ENCODE assay signal across 22 mouse cellular contexts in genomic region chr3:107812341-107812740, GRCm38 (mm10). TPM values are rescaled to one million over a fixed set of nuclear protein-coding genes. Genes with fewer than 3 reads are reported as not detected.
DNase-seq lines count a peak whose midpoint lies in the region; ATAC-seq and TF ChIP-seq lines count a peak whose summit lies in the region.
"Had no signal": no experiment of that assay in that cellular context is flagged by ENCODE, and none has a peak within 500 bp of the region (broad histone marks: within the 10 kb centered on the region; RNA-seq: fewer than 3 reads in every experiment).

No protein-coding gene starts in this region.

- no peak overlapping the region for H3K4me2 ChIP-seq in liver, postnatal 0 days (ENCODE audit: low read depth, low read length)
- no peak overlapping the region for H3K4me2 ChIP-seq in midbrain, embryonic 15.5 days
- H3K4me2 ChIP-seq: embryonic facial prominence, embryonic 12.5 days; forebrain, embryonic 13.5 days; heart, embryonic 15.5 days had no signal

- H3K27me3 ChIP-seq in liver, postnatal 0 days (ENCODE audit: insufficient read depth, low read length) = no peaks in the 10 kb centered on the region
- no peaks in the 10 kb centered on the region for H3K27me3 ChIP-seq in midbrain, embryonic 15.5 days (replicated peaks)
- H3K27me3 ChIP-seq: embryonic facial prominence, embryonic 12.5 days; forebrain, embryonic 13.5 days; heart, embryonic 15.5 days had no signal

- H3K4me3 ChIP-seq in liver, postnatal 0 days (ENCODE audit: low read depth, low read length) = no peak overlapping the region
- peak overlapping the region; percentile 3 to 50; a peak in 3 of 4 replicates for H3K4me3 ChIP-seq in ES-E14 (ENCODE audit: insufficient read depth in 1 of 2, low read depth in 1 of 2, low read length in 2 of 2, poor library complexity in 1 of 2, severe bottlenecking in 1 of 2)
- no peak overlapping the region for H3K4me3 ChIP-seq in bone marrow, adult 2 months (replicated peaks; ENCODE audit: control insufficient read depth, low read depth, low read length)
- H3K4me3 ChIP-seq in midbrain, embryonic 15.5 days = no peak overlapping the region
- H3K4me3 ChIP-seq: embryonic facial prominence, embryonic 12.5 days; forebrain, embryonic 13.5 days; gastrocnemius, adult 2 months; heart, embryonic 15.5 days had no signal

- DNase-seq in liver, postnatal 0 days = no peak
- no peak for DNase-seq in liver
- DNase-seq in ES-E14 (ENCODE audit: low read depth, low spot score) = no peak
- no peak for DNase-seq in lung, adult 18-20 months
- DNase-seq in cerebellum, adult 8-10 months = no peak
- DNase-seq: adrenal gland, adult 8-10 months; adrenal gland, postnatal 36 days; cerebellum, adult 11 months; cerebellum, adult 9-10 months; cerebellum, postnatal 25 days; forebrain, postnatal 0 days; gastrocnemius, adult 2 months; gastrocnemius, postnatal 25 days; heart, postnatal 14 days had no signal

- H3K4me1 ChIP-seq in liver, postnatal 0 days (ENCODE audit: insufficient read depth) = 0 out of 2 replicates have a peak, but pooled peaks cover 4% of the 10 kb centered on the region
- H3K4me1 ChIP-seq in ES-E14 (ENCODE audit: control insufficient read depth in 2 of 2, insufficient read depth in 2 of 2, low read length in 2 of 2, poor library complexity in 1 of 2) = peaks cover 0 to 2% of the 10 kb centered on the region in 2 experiments; a peak in 1 of 4 replicates
- peaks cover 5% of the 10 kb centered on the region; the same call in 1 of the 2 replicates for H3K4me1 ChIP-seq in bone marrow, adult 2 months (ENCODE audit: control insufficient read depth, insufficient read depth, low read length)
- H3K4me1 ChIP-seq in midbrain, embryonic 15.5 days = peaks cover 9% of the 10 kb centered on the region

- TF ChIP-seq POLR2A in bone marrow, adult 2 months (IDR thresholded peaks at IDR 0.05; ENCODE audit: borderline replicate concordance, control insufficient read depth, low read depth, low read length) = no peak

- in situ Hi-C loops in ES-E14 (cut with MboI; ENCODE audit: low sequenced_read_pairs in 2 of 2, unreplicated experiment in 2 of 2) = no loop called here

- no peaks in the 10 kb centered on the region for H3K36me3 ChIP-seq in liver, postnatal 0 days (replicated peaks; ENCODE audit: insufficient read depth, low read length)
- H3K36me3 ChIP-seq in ES-E14 (ENCODE audit: control insufficient read depth, insufficient read depth, low read length, poor library complexity, severe bottlenecking) = no peaks in the 10 kb centered on the region
- no peaks in the 10 kb centered on the region for H3K36me3 ChIP-seq in midbrain, embryonic 15.5 days (replicated peaks)
- H3K36me3 ChIP-seq: embryonic facial prominence, embryonic 12.5 days; heart, embryonic 15.5 days had no signal

- H3K9ac ChIP-seq in liver, postnatal 0 days (replicated peaks) = no peak overlapping the region
- H3K9ac ChIP-seq in ES-E14 (ENCODE audit: insufficient read depth, low read depth, low read length, poor library complexity, severe bottlenecking) = no peak overlapping the region
- H3K9ac ChIP-seq in midbrain, embryonic 15.5 days = no peak overlapping the region
- H3K9ac ChIP-seq: embryonic facial prominence, embryonic 12.5 days; forebrain, embryonic 13.5 days; forebrain, postnatal 0 days; heart, embryonic 15.5 days had no signal

- no peak for TF ChIP-seq EP300 in liver, postnatal 0 days (IDR thresholded peaks at IDR 0.05; ENCODE audit: low read depth)

- 76% methylated on average over 4 of the region's 4 CpGs for WGBS in liver, postnatal 0 days (ENCODE audit: insufficient replicate concordance)
- WGBS in bone marrow, adult 2 months = 80% methylated on average over 4 of the region's 4 CpGs
- WGBS in midbrain, embryonic 15.5 days = 96% methylated on average over 4 of the region's 4 CpGs

- TF ChIP-seq CTCF in liver, postnatal 0 days (IDR thresholded peaks at IDR 0.05; ENCODE audit: low read depth) = peak; percentile 21; the same call in 1 of the 2 replicates
- TF ChIP-seq CTCF in bone marrow, adult 2 months (IDR thresholded peaks at IDR 0.05; ENCODE audit: control insufficient read depth, insufficient read depth, low read length) = no peak

- H3K27ac ChIP-seq in liver, postnatal 0 days (ENCODE audit: low read depth) = no peak overlapping the region
- no peak overlapping the region for H3K27ac ChIP-seq in ES-E14 (ENCODE audit: insufficient read depth, low read depth, low read length, poor library complexity, severe bottlenecking)
- H3K27ac ChIP-seq in bone marrow, adult 2 months (ENCODE audit: control insufficient read depth, insufficient read depth, low read depth, low read length, poor library complexity) = peak overlapping the region; percentile 42
- no peak overlapping the region for H3K27ac ChIP-seq in midbrain, embryonic 15.5 days
- H3K27ac ChIP-seq: embryonic facial prominence, embryonic 12.5 days; forebrain, embryonic 13.5 days; gastrocnemius, adult 2 months; heart, embryonic 15.5 days had no signal

- no peak for ATAC-seq in liver, postnatal 0 days
- peak; percentile 60 for ATAC-seq in megakaryocyte progenitor cell, adult 5-6 weeks (replicated peaks; ENCODE audit: poor library complexity)
- no peak for ATAC-seq in midbrain, embryonic 15.5 days (replicated peaks)
- ATAC-seq: forebrain, embryonic 13.5 days; forebrain, postnatal 0 days; hindbrain, embryonic 16.5 days; inflammation-experienced regulatory T-cells, adult 6 months had no signal

- H3K9me3 ChIP-seq in liver, postnatal 0 days (ENCODE audit: low read length) = no peaks in the 10 kb centered on the region
- H3K9me3 ChIP-seq in ES-E14 (ENCODE audit: control insufficient read depth, insufficient read depth, low read depth, low read length) = no peaks in the 10 kb centered on the region
- no peaks in the 10 kb centered on the region for H3K9me3 ChIP-seq in midbrain, embryonic 15.5 days
- H3K9me3 ChIP-seq: embryonic facial prominence, embryonic 12.5 days; forebrain, embryonic 13.5 days; heart, embryonic 15.5 days had no signal

TF ChIP-seq in ES-E14, 5 proteins besides CTCF, POLR2A, EP300 and RAD21:
- no peak for TF ChIP-seq CHD2 (IDR thresholded peaks at IDR 0.05; ENCODE audit: low read depth, low read length)
- no peak for TF ChIP-seq ZNF384 (IDR thresholded peaks at IDR 0.05; ENCODE audit: low read depth, low read length)
- TF ChIP-seq MAFK (IDR thresholded peaks at IDR 0.05; ENCODE audit: insufficient read depth, low read depth, low read length) = no peak
- TF ChIP-seq HCFC1 (IDR thresholded peaks at IDR 0.05; ENCODE audit: borderline replicate concordance, insufficient read depth, low read length) = no peak
- no peak for TF ChIP-seq ZC3H11A (IDR thresholded peaks at IDR 0.05; ENCODE audit: borderline replicate concordance, low read depth, low read length)

RNA-seq across cellular contexts. Expression of gene Csf1, which starts 52.1 kb away (rescaled TPM):
- polyA plus RNA-seq in liver, postnatal 0 days (2015; fragmentation: Nextera tagmentation; extraction: Ambion mirVana) = 6.6 and 7.2 TPM in 2 replicates
- total RNA-seq in ES-E14 (2012; rRNA removed) = 13.1 and 34.0 TPM in 2 replicates
- 7.9 and 21.8 TPM in 2 replicates for polyA plus RNA-seq in bone marrow, adult 2 months (2011; ENCODE audit: insufficient read depth, insufficient read length, low replicate concordance, missing spikeins)
- 2.2 and 4.8 TPM in 2 replicates for total RNA-seq in megakaryocyte progenitor cell, adult 5-6 weeks (2015)
- 1.5 and 4.6 TPM in 2 replicates for total RNA-seq in megakaryocyte progenitor cell, adult 5-6 weeks (2017)
- polyA plus RNA-seq in midbrain, embryonic 15.5 days (2015; fragmentation: Nextera tagmentation; extraction: Ambion mirVana) = 6.7 and 7.9 TPM in 2 replicates

Comparison
In these comparisons a context has a peak if more than half of its experiments do, and no peak if none do; other contexts are left out.
1. H3K4me3 ChIP-seq: peak in ES-E14 (2 of 2); none in liver, postnatal 0 days (single experiment), bone marrow, adult 2 months (single experiment) and midbrain, embryonic 15.5 days (single experiment).